Mouse (Mus musculus) olfactory bulb, adult 2 months (tissue): ENCODE measurements at regions not wholly inside any gene's neighbourhood (a gene's known extent, or its start where the extent isn't known, plus 50 kb on each side); places are given as distances from the start of the nearest gene placed in this dataset.

Source experiments
- H3K27ac ChIP-seq: fragments of 200-500 bp; 2 replicates; pipeline ENCODE4 v1.5.1; 2012; ENCODE audit warnings: low read depth, low read length; ENCODE audit not compliant: insufficient read depth
- H3K4me1 ChIP-seq: fragments of 200-500 bp; 2 replicates; pipeline ENCODE4 v1.6.1; 2012; ENCODE audit warnings: low read length; ENCODE audit not compliant: control insufficient read depth, insufficient read depth
- H3K4me3 ChIP-seq: fragments of 200-500 bp; 2 replicates; pipeline ENCODE4 v1.5.1; 2012; ENCODE audit warnings: mild to moderate bottlenecking, low read depth, low read length, moderate library complexity; ENCODE audit not compliant: insufficient read depth
- CTCF ChIP-seq: fragments of 200-500 bp; IDR thresholded peaks from 2 replicates; pipeline ENCODE4 v1.5.1; 2012; ENCODE audit warnings: low read depth, mild to moderate bottlenecking, low read length, moderate library complexity; ENCODE audit not compliant: insufficient read depth
- POLR2A ChIP-seq: fragments of 200-500 bp; IDR thresholded peaks from 2 replicates; pipeline ENCODE4 v1.6.1; 2012; ENCODE audit warnings: mild to moderate bottlenecking, low read depth, low read length, moderate library complexity; ENCODE audit not compliant: insufficient read depth
- WGBS: fragments of 180-500 bp; shearing (Covaris S2); methylation state at CpG from one replicate; pipeline ENCODE4 v1.1.7; 2018; 5-methylcytosine and 5-hydroxymethylcytosine counted together

DNA sequence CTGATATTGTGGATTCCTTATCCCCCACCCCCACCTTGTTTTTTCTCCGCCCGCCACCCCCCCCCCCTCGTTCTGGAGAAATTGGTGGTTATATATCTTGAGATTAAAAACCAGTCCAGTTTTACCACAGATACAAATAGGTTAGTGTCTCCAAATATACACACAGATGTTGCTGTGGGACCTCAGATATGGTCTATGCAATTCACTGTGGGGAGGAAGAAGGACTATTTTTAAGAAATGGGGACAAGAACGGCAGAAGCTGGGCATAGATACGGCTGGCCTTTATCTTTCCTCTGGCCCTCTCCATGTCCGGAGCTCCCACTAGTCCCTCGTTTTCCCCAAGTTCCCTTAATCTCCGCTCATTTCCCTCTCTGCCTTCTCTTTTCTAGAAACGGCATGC lies 89.0 kb upstream of the Rap1b start:
- 72% methylated on average over 9 of the region's 9 CpGs for WGBS
- Histone ChIP-seq H3K27ac (no peak overlapping the region), H3K4me3 (no peak overlapping the region), H3K4me1 (no peaks in the 10 kb centered on the region)
- TF ChIP-seq CTCF (no peak), POLR2A (no peak)

GRCm38 (mm10) chr10:117938717-117939116 lies 92.9 kb upstream of the Rap1b start:
- 84% methylated on average over 8 of the region's 8 CpGs for WGBS
- peaks cover 2% of the 10 kb centered on the region; the same call in 1 of the 2 replicates for H3K4me1 ChIP-seq
- H3K4me3 ChIP-seq, result no peak overlapping the region
- TF ChIP-seq CTCF, result no peak
- TF ChIP-seq POLR2A, result no peak
- H3K27ac ChIP-seq, result no peak overlapping the region

GRCm38 (mm10) chr10:117940441-117941265 lies 94.8 kb upstream of the Rap1b start:
- TF ChIP-seq CTCF, result no peak
- TF ChIP-seq POLR2A, result no peak
- WGBS, result 59% methylated on average over 10 of the region's 10 CpGs
- H3K4me1 ChIP-seq, result peaks cover 7% of the 10 kb centered on the region
- no peak overlapping the region for H3K27ac ChIP-seq
- no peak overlapping the region for H3K4me3 ChIP-seq

DNA sequence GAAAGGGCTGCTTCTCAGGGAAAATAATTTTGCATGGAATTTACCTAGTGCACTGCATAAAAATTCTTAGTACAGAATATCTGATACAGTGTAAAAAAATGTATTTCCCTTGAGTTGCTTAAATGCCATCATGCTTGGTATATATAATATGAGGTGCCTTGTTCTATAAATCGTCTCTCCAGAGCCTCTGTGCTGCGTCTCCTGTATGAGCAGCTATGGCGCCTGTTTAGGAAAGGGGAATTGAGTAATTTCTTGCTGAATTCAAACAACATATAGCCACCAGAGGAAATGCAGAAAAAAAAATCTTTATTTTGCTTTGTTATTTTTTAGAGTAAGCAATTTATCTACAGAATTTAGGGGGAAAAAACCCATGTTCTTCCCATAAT lies 95.4 kb upstream of the Rap1b start:
- WGBS, result 80% methylated on average over 3 of the region's 3 CpGs

DNA sequence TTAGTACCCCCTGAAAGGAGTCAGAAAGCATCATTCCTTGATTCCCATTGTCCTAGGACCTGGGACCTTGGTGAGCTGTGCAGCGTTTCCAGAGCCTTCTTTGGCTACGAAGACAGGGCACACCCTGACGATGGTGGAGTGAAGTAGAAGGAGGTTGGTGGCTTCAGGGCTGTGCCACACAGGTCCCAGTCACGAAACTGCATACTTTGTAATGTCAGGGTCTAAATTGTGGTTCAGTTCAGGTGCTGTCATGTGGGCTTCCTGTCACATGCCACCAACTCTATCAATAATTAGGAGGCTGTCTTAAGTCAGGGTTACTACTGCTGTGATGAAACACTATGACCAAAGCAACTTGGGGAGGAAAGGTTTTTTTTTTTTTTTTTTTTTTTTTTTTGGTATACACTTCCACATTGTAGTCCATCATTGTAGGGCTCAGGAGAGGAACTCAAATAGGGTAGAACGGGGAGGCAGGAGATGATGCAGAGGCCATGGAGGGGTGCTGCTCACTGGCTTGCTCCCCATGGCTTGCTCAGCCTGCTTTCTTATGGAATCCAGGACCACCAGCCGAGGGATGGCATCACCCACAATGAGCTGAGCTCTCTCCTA lies 98.0 kb upstream of the Rap1b start:
- peaks cover 7% of the 10 kb centered on the region for H3K4me1 ChIP-seq
- 84% methylated on average over 6 of the region's 6 CpGs for WGBS
- no peak overlapping the region for H3K4me3 ChIP-seq
- TF ChIP-seq POLR2A (no peak), CTCF (no peak)
- H3K27ac ChIP-seq, result no peak overlapping the region

More for the DNA sequence above, 95.4 kb upstream of the Rap1b start:
- H3K4me1 ChIP-seq, result peaks cover 7% of the 10 kb centered on the region
- no peak overlapping the region for H3K27ac ChIP-seq
- TF ChIP-seq POLR2A (no peak), CTCF (no peak)
- H3K4me3 ChIP-seq, result no peak overlapping the region

- no peak for TF ChIP-seq POLR2A
- TF ChIP-seq CTCF, result no peak
These were observed 101.4 kb upstream of the Rap1b start for GRCm38 (mm10) chr10:117947191-117947590.

GRCm38 (mm10) chr10:117947911-117948310 lies 102.1 kb upstream of the Rap1b start:
- 87% methylated on average over 7 of the region's 7 CpGs for WGBS
- Histone ChIP-seq H3K4me1 (peaks cover 7% of the 10 kb centered on the region), H3K4me3 (no peak overlapping the region), H3K27ac (no peak overlapping the region)
- TF ChIP-seq POLR2A, result no peak
- no peak for TF ChIP-seq CTCF

More at GRCm38 (mm10) chr10:117947191-117947590, 101.4 kb upstream of the Rap1b start:
- H3K4me3 ChIP-seq, result no peak overlapping the region
- WGBS, result 86% methylated on average over 13 of the region's 13 CpGs
- no peak overlapping the region for H3K27ac ChIP-seq
- peaks cover 7% of the 10 kb centered on the region for H3K4me1 ChIP-seq

- H3K27ac ChIP-seq, result no peak overlapping the region
- H3K4me3 ChIP-seq, result no peak overlapping the region
- no peaks in the 10 kb centered on the region for H3K4me1 ChIP-seq
- WGBS, result 87% methylated on average over 26 of the region's 26 CpGs
- no peak for TF ChIP-seq POLR2A
- TF ChIP-seq CTCF, result no peak
These were observed 106.5 kb upstream of the Rap1b start for GRCm38 (mm10) chr10:117952116-117953025.
